Mouse (Mus musculus) forebrain, embryonic 13.5 days (tissue): Measurements from ENCODE around the gene Yaf2. TPM values are rescaled to one million over a fixed set of nuclear protein-coding genes. Genes with fewer than 3 reads are reported as not detected.
A peak's percentile ranks its signal among the peaks of the same experiment; 100 is the strongest.
"Not testable (repeated sequence)": the region's sequence is repeated elsewhere in the genome, so short reads cannot be mapped to it uniquely, and the experiment has no call there.

Experiments
- ATAC-seq: fragments of 200-750 bp; cut with Nextera tagmentation; 2 replicates; pipeline ENCODE4 v1.8.0; 2017
- H3K27ac ChIP-seq: fragments of 300-500 bp; sonication (generic); 2 replicates; pipeline ENCODE4 v1.5.1; 2015; ENCODE audit warnings: inconsistent platforms, mild to moderate bottlenecking, moderate library complexity
- H3K27me3 ChIP-seq: fragments of 300-500 bp; sonication (generic); 2 replicates; pipeline ENCODE4 v1.6.1; 2015; ENCODE audit warnings: mild to moderate bottlenecking, inconsistent platforms
- H3K36me3 ChIP-seq: fragments of 300-500 bp; sonication (generic); 2 replicates; pipeline ENCODE4 v1.6.1; 2015; ENCODE audit warnings: mild to moderate bottlenecking, inconsistent platforms; ENCODE audit not compliant: poor library complexity, severe bottlenecking
- H3K4me1 ChIP-seq: fragments of 300-500 bp; sonication (generic); 2 replicates; pipeline ENCODE4 v1.6.1; 2015; ENCODE audit warnings: inconsistent platforms
- H3K4me2 ChIP-seq: fragments of 300-500 bp; sonication (generic); 2 replicates; pipeline ENCODE4 v1.6.1; 2015; ENCODE audit warnings: inconsistent platforms, mild to moderate bottlenecking, moderate library complexity
- H3K4me3 ChIP-seq: fragments of 300-500 bp; sonication (generic); 2 replicates; pipeline ENCODE4 v1.5.1; 2015; ENCODE audit warnings: mild to moderate bottlenecking, inconsistent platforms
- H3K9ac ChIP-seq: fragments of 300-500 bp; sonication (generic); 2 replicates; pipeline ENCODE4 v1.6.1; 2015; ENCODE audit warnings: mild to moderate bottlenecking, inconsistent platforms
- H3K9me3 ChIP-seq: fragments of 300-500 bp; sonication (generic); replicated peaks from 2 replicates; pipeline ENCODE4 v1.6.1; 2016; ENCODE audit warnings: inconsistent platforms
- WGBS: fragments of 180-500 bp; shearing (Covaris S2); methylation state at CpG from one replicate; pipeline ENCODE4 v1.1.7; 2015; 5-methylcytosine and 5-hydroxymethylcytosine counted together
- polyA plus RNA-seq: library from polyadenylated mRNA; unstranded; fragments of >200 nt; fragmentation: Nextera tagmentation; extraction: Ambion mirVana; gene quantifications from 2 replicates; pipeline ENCODE4 v1.2.1, GENCODE M21; 2015

The Yaf2 gene
- polyA plus RNA-seq, 1 experiment from 2014 or later = 81.6 TPM

GRCm38 (mm10) chr15:93335821-93336657 is 696 bp downstream of the Yaf2 start:
- Histone ChIP-seq H3K4me1 (peaks cover 19% of the 10 kb centered on the region), H3K27me3 (no peaks in the 10 kb centered on the region), H3K9me3 (no peaks in the 10 kb centered on the region), H3K9ac (peak overlapping the region; percentile 90), H3K36me3 (peaks cover 7% of the 10 kb centered on the region), H3K27ac (peak overlapping the region; percentile 85), H3K4me2 (peak overlapping the region; percentile 76), H3K4me3 (peak overlapping the region; percentile 87)
- peak; percentile 62 for ATAC-seq
- WGBS = under 1% methylated on average over 68 of the region's 110 CpGs

GRCm38 (mm10) chr15:93331256-93331655 is 5.5 kb downstream of the Yaf2 start:
- no peaks in the 10 kb centered on the region for H3K27me3 ChIP-seq
- no peak overlapping the region for H3K27ac ChIP-seq
- H3K4me2 ChIP-seq = no peak overlapping the region
- H3K36me3 ChIP-seq = peaks cover 7% of the 10 kb centered on the region
- H3K4me1 ChIP-seq = peaks cover 22% of the 10 kb centered on the region
- no peak for ATAC-seq
- no peaks in the 10 kb centered on the region for H3K9me3 ChIP-seq
- no peak overlapping the region for H3K9ac ChIP-seq
- 95% methylated on average over 11 of the region's 11 CpGs for WGBS
- H3K4me3 ChIP-seq = no peak overlapping the region

DNA sequence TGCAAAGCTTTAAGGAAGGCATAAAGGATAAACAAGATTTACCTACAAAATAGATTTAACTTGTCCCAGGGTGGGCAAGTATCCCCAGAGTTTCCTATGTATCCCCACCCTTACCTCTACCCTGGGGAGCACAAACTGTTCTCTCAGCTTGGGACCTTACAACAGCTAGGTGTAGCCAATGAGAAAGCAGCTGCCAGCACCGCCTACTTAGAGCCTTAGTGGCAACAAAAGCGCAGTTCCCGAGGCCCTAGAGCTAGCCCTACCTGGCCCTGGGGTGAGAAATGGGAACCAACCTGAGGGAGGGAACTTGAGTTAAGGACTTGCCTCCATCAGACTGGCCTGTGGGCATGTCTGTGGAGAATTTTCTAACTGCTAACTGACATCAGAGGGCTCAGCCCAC is 9.5 kb downstream of the Yaf2 start:
- no peaks in the 10 kb centered on the region for H3K9me3 ChIP-seq
- WGBS = 51% methylated on average over 3 of the region's 3 CpGs

GRCm38 (mm10) chr15:93326651-93327050 is 10.1 kb downstream of the Yaf2 start:
- no peak overlapping the region for H3K4me3 ChIP-seq
- no peak for ATAC-seq
- H3K9me3 ChIP-seq = no peaks in the 10 kb centered on the region

More for the DNA sequence above, 9.5 kb downstream of the Yaf2 start:
- Histone ChIP-seq H3K4me2 (no peak overlapping the region), H3K27me3 (no peaks in the 10 kb centered on the region), H3K27ac (no peak overlapping the region), H3K36me3 (no peaks in the 10 kb centered on the region), H3K4me1 (peaks cover 15% of the 10 kb centered on the region; the same call in 1 of the 2 replicates), H3K4me3 (no peak overlapping the region), H3K9ac (no peak overlapping the region)
- no peak for ATAC-seq

GRCm38 (mm10) chr15:93325360-93325759 is 11.4 kb downstream of the Yaf2 start:
- H3K27me3 ChIP-seq = no peaks in the 10 kb centered on the region
- peaks cover 15% of the 10 kb centered on the region; the same call in 1 of the 2 replicates for H3K4me1 ChIP-seq
- H3K27ac ChIP-seq = no peak overlapping the region
- H3K9ac ChIP-seq = no peak overlapping the region
- WGBS = 80% methylated on average over 5 of the region's 5 CpGs
- H3K9me3 ChIP-seq = no peaks in the 10 kb centered on the region
- no peak overlapping the region for H3K4me3 ChIP-seq
- H3K4me2 ChIP-seq = no peak overlapping the region
- no peak for ATAC-seq
- H3K36me3 ChIP-seq = no peaks in the 10 kb centered on the region

More at GRCm38 (mm10) chr15:93326651-93327050, 10.1 kb downstream of the Yaf2 start:
- H3K4me2 ChIP-seq = no peak overlapping the region
- no peak overlapping the region for H3K27ac ChIP-seq
- H3K9ac ChIP-seq = no peak overlapping the region
- peaks cover 15% of the 10 kb centered on the region; the same call in 1 of the 2 replicates for H3K4me1 ChIP-seq
- WGBS = 85% methylated on average over 10 of the region's 10 CpGs
- no peaks in the 10 kb centered on the region for H3K36me3 ChIP-seq
- no peaks in the 10 kb centered on the region for H3K27me3 ChIP-seq

GRCm38 (mm10) chr15:93318781-93319180 is 18.0 kb downstream of the Yaf2 start:
- ATAC-seq = no peak
- H3K4me1 ChIP-seq = peaks cover 9% of the 10 kb centered on the region; the same call in 1 of the 2 replicates
- no peak overlapping the region for H3K27ac ChIP-seq
- H3K9me3 ChIP-seq = no peaks in the 10 kb centered on the region
- no peak overlapping the region for H3K4me3 ChIP-seq
- no peaks in the 10 kb centered on the region for H3K27me3 ChIP-seq
- H3K9ac ChIP-seq = no peak overlapping the region
- 0 out of 2 replicates have a peak, but pooled peaks cover 3% of the 10 kb centered on the region for H3K36me3 ChIP-seq
- H3K4me2 ChIP-seq = no peak overlapping the region
- 100% methylated on average over 1 of the region's 1 CpGs for WGBS

GRCm38 (mm10) chr15:93310304-93310703 is 26.4 kb downstream of the Yaf2 start:
- WGBS = 98% methylated on average over 4 of the region's 4 CpGs
- H3K4me2 ChIP-seq, H3K4me3 ChIP-seq, H3K4me1 ChIP-seq, H3K9ac ChIP-seq, ATAC-seq, H3K36me3 ChIP-seq, H3K27ac ChIP-seq, H3K27me3 ChIP-seq, H3K9me3 ChIP-seq: not testable (repeated sequence)

DNA sequence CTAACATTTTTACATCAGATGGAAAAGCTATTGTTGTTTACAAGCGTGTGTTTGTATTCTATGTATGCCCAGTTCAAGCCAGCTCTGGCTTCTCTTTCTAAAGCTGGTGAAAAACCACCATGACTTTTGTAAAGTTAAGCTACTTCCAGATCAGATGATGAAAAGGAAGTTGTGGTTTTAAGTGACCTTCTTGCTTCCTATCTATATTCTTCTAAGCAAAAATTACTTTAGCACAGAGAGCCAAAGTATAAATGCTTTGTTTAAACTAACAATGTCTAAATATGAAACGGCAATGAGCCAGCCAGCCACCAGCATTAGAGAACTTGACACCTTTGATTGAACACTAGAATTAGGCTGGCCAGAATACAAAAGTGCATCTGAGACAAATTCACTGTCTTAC is 38.5 kb downstream of the Yaf2 start:
- 0 out of 2 replicates have a peak, but pooled peaks cover 3% of the 10 kb centered on the region for H3K4me1 ChIP-seq

GRCm38 (mm10) chr15:93294483-93294882 is 42.3 kb downstream of the Yaf2 start:
- no peak overlapping the region for H3K9ac ChIP-seq
- no peak overlapping the region for H3K4me2 ChIP-seq
- WGBS = 89% methylated on average over 11 of the region's 11 CpGs
- H3K27ac ChIP-seq = no peak overlapping the region
- H3K27me3 ChIP-seq = no peaks in the 10 kb centered on the region
- no peak overlapping the region for H3K4me3 ChIP-seq
- peaks cover 5% of the 10 kb centered on the region for H3K36me3 ChIP-seq
- H3K9me3 ChIP-seq = no peaks in the 10 kb centered on the region
- 0 out of 2 replicates have a peak, but pooled peaks cover 3% of the 10 kb centered on the region for H3K4me1 ChIP-seq
- no peak for ATAC-seq

More for the DNA sequence above, 38.5 kb downstream of the Yaf2 start:
- Histone ChIP-seq H3K27ac (no peak overlapping the region), H3K4me2 (no peak overlapping the region), H3K27me3 (no peaks in the 10 kb centered on the region), H3K9ac (no peak overlapping the region), H3K9me3 (no peaks in the 10 kb centered on the region), H3K36me3 (no peaks in the 10 kb centered on the region), H3K4me3 (no peak overlapping the region)
- 88% methylated on average over 2 of the region's 2 CpGs for WGBS
- no peak for ATAC-seq

GRCm38 (mm10) chr15:93288321-93288720 is 48.4 kb downstream of the Yaf2 start:
- Histone ChIP-seq H3K4me1 (no peaks in the 10 kb centered on the region), H3K27ac (no peak overlapping the region), H3K9ac (no peak overlapping the region), H3K4me3 (no peak overlapping the region), H3K36me3 (peaks cover 20% of the 10 kb centered on the region), H3K27me3 (no peaks in the 10 kb centered on the region), H3K9me3 (no peaks in the 10 kb centered on the region), H3K4me2 (no peak overlapping the region)
- ATAC-seq = no peak
- WGBS = 96% methylated on average over 4 of the region's 4 CpGs

- WGBS = 77% methylated on average over 2 of the region's 2 CpGs
- H3K4me1 ChIP-seq = no peaks in the 10 kb centered on the region
- ATAC-seq = no peak
- no peaks in the 10 kb centered on the region for H3K9me3 ChIP-seq
- H3K36me3 ChIP-seq = peaks cover 20% of the 10 kb centered on the region
- no peak overlapping the region for H3K9ac ChIP-seq
- H3K4me2 ChIP-seq = no peak overlapping the region
- H3K4me3 ChIP-seq = no peak overlapping the region
- H3K27me3 ChIP-seq = no peaks in the 10 kb centered on the region
- H3K27ac ChIP-seq = no peak overlapping the region
These were observed 49.1 kb downstream of the Yaf2 start for GRCm38 (mm10) chr15:93287628-93288027.

- Histone ChIP-seq H3K36me3 (peaks cover 20% of the 10 kb centered on the region), H3K27ac (no peak overlapping the region), H3K27me3 (no peaks in the 10 kb centered on the region), H3K9me3 (no peaks in the 10 kb centered on the region), H3K4me3 (no peak overlapping the region), H3K4me1 (no peaks in the 10 kb centered on the region), H3K4me2 (no peak overlapping the region), H3K9ac (no peak overlapping the region)
- WGBS = 85% methylated on average over 15 of the region's 15 CpGs
- ATAC-seq = no peak
These were observed 51.5 kb downstream of the Yaf2 start for GRCm38 (mm10) chr15:93285244-93285643.
